ENCODE assay signal across 17 mouse cellular contexts in genomic region chr4:150375448-150375935, GRCm38 (mm10).
DNase-seq lines count a peak whose midpoint lies in the region; ATAC-seq lines count a peak whose summit lies in the region.
"Had no signal": no experiment of that assay in that cellular context is flagged by ENCODE, and none has a peak within 500 bp of the region (broad histone marks: within the 10 kb centered on the region; RNA-seq: fewer than 3 reads in every experiment).

No protein-coding gene starts in this region.

- H3K27ac ChIP-seq in hindbrain, embryonic 12.5 days = peak overlapping the region; percentile 96; the same call in 1 of the 2 replicates
- no peak overlapping the region for H3K27ac ChIP-seq in hindbrain, embryonic 16.5 days (ENCODE audit: low read depth, low read length)
- peak overlapping the region; percentile 18; the same call in 1 of the 2 replicates for H3K27ac ChIP-seq in liver, embryonic 13.5 days
- no peak overlapping the region for H3K27ac ChIP-seq in liver, embryonic 11.5 days (ENCODE audit: low read depth, low read length)
- peak overlapping the region; percentile 94; the same call in 1 of the 2 replicates for H3K27ac ChIP-seq in hindbrain, embryonic 14.5 days
- H3K27ac ChIP-seq in limb, embryonic 10.5 days = peak overlapping the region; percentile 44; the same call in 1 of the 2 replicates
- H3K27ac ChIP-seq: intestine, embryonic 15.5 days had no signal

- no peak overlapping the region for H3K4me3 ChIP-seq in hindbrain, embryonic 12.5 days
- no peak overlapping the region for H3K4me3 ChIP-seq in hindbrain, embryonic 16.5 days (ENCODE audit: low read length)
- H3K4me3 ChIP-seq in liver, embryonic 13.5 days (replicated peaks) = no peak overlapping the region
- no peak overlapping the region for H3K4me3 ChIP-seq in liver, embryonic 11.5 days (ENCODE audit: low read depth, low read length)
- no peak overlapping the region for H3K4me3 ChIP-seq in hindbrain, embryonic 14.5 days (replicated peaks; ENCODE audit: low read length)
- H3K4me3 ChIP-seq in limb, embryonic 10.5 days = no peak overlapping the region
- H3K4me3 ChIP-seq: heart, embryonic 15.5 days; intestine, embryonic 15.5 days had no signal

- no peak for ATAC-seq in hindbrain, embryonic 12.5 days (ENCODE audit: low FRiP score)
- no peak for ATAC-seq in hindbrain, embryonic 16.5 days
- no peak for ATAC-seq in liver, embryonic 13.5 days (ENCODE audit: low read depth)
- no peak for ATAC-seq in liver, embryonic 11.5 days (replicated peaks; ENCODE audit: low FRiP score)
- ATAC-seq in hindbrain, embryonic 14.5 days (ENCODE audit: low FRiP score) = no peak
- ATAC-seq: CD4-positive, CD25-positive, alpha-beta regulatory T cell, adult 4 months; intestine, embryonic 15.5 days had no signal

- peak overlapping the region; percentile 80; the same call in 1 of the 2 replicates for H3K4me2 ChIP-seq in hindbrain, embryonic 12.5 days (replicated peaks)
- H3K4me2 ChIP-seq in hindbrain, embryonic 16.5 days (ENCODE audit: low read length) = no peak overlapping the region
- no peak overlapping the region for H3K4me2 ChIP-seq in liver, embryonic 13.5 days
- no peak overlapping the region for H3K4me2 ChIP-seq in liver, embryonic 11.5 days
- no peak overlapping the region for H3K4me2 ChIP-seq in hindbrain, embryonic 14.5 days (replicated peaks)
- H3K4me2 ChIP-seq: heart, embryonic 15.5 days; intestine, embryonic 15.5 days had no signal

- DNase-seq in liver, embryonic 13.5 days = no peak
- DNase-seq in liver, embryonic 11.5 days (ENCODE audit: low spot score) = no peak
- DNase-seq in hindbrain, embryonic 14.5 days (ENCODE audit: low spot score) = no peak
- no peak for DNase-seq in limb, embryonic 10.5 days (ENCODE audit: low spot score)
- no peak for DNase-seq in gastrocnemius, postnatal 25 days
- DNase-seq: embryo, embryonic 11 days; gastrocnemius, postnatal 10 days; layer of hippocampus, postnatal 36 days; left cerebral cortex, postnatal 4 days; liver, postnatal 0 days; lung, postnatal 4 days; right cerebral cortex, postnatal 4 days had no signal

- peaks cover 62% of the 10 kb centered on the region for H3K4me1 ChIP-seq in hindbrain, embryonic 12.5 days
- H3K4me1 ChIP-seq in hindbrain, embryonic 16.5 days (ENCODE audit: control insufficient read depth, insufficient read depth, low read depth, low read length) = peaks cover 45% of the 10 kb centered on the region
- H3K4me1 ChIP-seq in liver, embryonic 13.5 days (replicated peaks) = peaks cover 74% of the 10 kb centered on the region
- peaks cover 64% of the 10 kb centered on the region for H3K4me1 ChIP-seq in liver, embryonic 11.5 days (replicated peaks; ENCODE audit: control insufficient read depth, insufficient read depth, low read length)
- H3K4me1 ChIP-seq in hindbrain, embryonic 14.5 days (replicated peaks; ENCODE audit: control insufficient read depth, insufficient read depth, low read length) = peaks cover 56% of the 10 kb centered on the region
- H3K4me1 ChIP-seq in limb, embryonic 10.5 days = peaks cover 81% of the 10 kb centered on the region

- 89% methylated on average over 1 of the region's 1 CpGs for WGBS in hindbrain, embryonic 12.5 days
- WGBS in hindbrain, embryonic 16.5 days = 55% methylated on average over 1 of the region's 1 CpGs
- WGBS in liver, embryonic 13.5 days (ENCODE audit: insufficient replicate concordance) = 87% methylated on average over 1 of the region's 1 CpGs
- WGBS in liver, embryonic 11.5 days = 82% methylated on average over 1 of the region's 1 CpGs
- WGBS in hindbrain, embryonic 14.5 days = 65% methylated on average over 1 of the region's 1 CpGs
- 88% methylated on average over 1 of the region's 1 CpGs for WGBS in limb, embryonic 10.5 days

- H3K9ac ChIP-seq in hindbrain, embryonic 12.5 days = no peak overlapping the region
- H3K9ac ChIP-seq in hindbrain, embryonic 16.5 days (ENCODE audit: low read depth, low read length) = no peak overlapping the region
- H3K9ac ChIP-seq in liver, embryonic 13.5 days = no peak overlapping the region
- H3K9ac ChIP-seq in liver, embryonic 11.5 days (ENCODE audit: low read depth, low read length) = no peak overlapping the region
- H3K9ac ChIP-seq in hindbrain, embryonic 14.5 days = 0 out of 2 replicates have a peak overlapping the region, but pooled peaks have one; percentile 86
- H3K9ac ChIP-seq: heart, embryonic 15.5 days; intestine, embryonic 15.5 days; liver, postnatal 0 days had no signal

- no peaks in the 10 kb centered on the region for H3K36me3 ChIP-seq in hindbrain, embryonic 12.5 days
- H3K36me3 ChIP-seq in hindbrain, embryonic 16.5 days (ENCODE audit: control insufficient read depth, insufficient read depth, low read length) = no peaks in the 10 kb centered on the region
- H3K36me3 ChIP-seq in liver, embryonic 13.5 days = no peaks in the 10 kb centered on the region
- H3K36me3 ChIP-seq in liver, embryonic 11.5 days (ENCODE audit: control insufficient read depth, insufficient read depth, low read length) = no peaks in the 10 kb centered on the region
- no peaks in the 10 kb centered on the region for H3K36me3 ChIP-seq in hindbrain, embryonic 14.5 days (replicated peaks; ENCODE audit: control insufficient read depth, insufficient read depth)
- no peaks in the 10 kb centered on the region for H3K36me3 ChIP-seq in limb, embryonic 10.5 days
- H3K36me3 ChIP-seq: heart, embryonic 15.5 days; intestine, embryonic 15.5 days had no signal

- H3K27me3 ChIP-seq in hindbrain, embryonic 12.5 days = no peaks in the 10 kb centered on the region
- H3K27me3 ChIP-seq in hindbrain, embryonic 16.5 days (replicated peaks; ENCODE audit: control insufficient read depth, insufficient read depth, low read length) = no peaks in the 10 kb centered on the region
- no peaks in the 10 kb centered on the region for H3K27me3 ChIP-seq in liver, embryonic 13.5 days
- H3K27me3 ChIP-seq in liver, embryonic 11.5 days (replicated peaks; ENCODE audit: control insufficient read depth, insufficient read depth, low read length) = no peaks in the 10 kb centered on the region
- H3K27me3 ChIP-seq in hindbrain, embryonic 14.5 days (ENCODE audit: control insufficient read depth, insufficient read depth, low read length) = no peaks in the 10 kb centered on the region
- H3K27me3 ChIP-seq in limb, embryonic 10.5 days (ENCODE audit: low read depth, poor library complexity, severe bottlenecking) = no peaks in the 10 kb centered on the region
- H3K27me3 ChIP-seq: heart, embryonic 15.5 days; intestine, embryonic 15.5 days had no signal

- no peaks in the 10 kb centered on the region for H3K9me3 ChIP-seq in hindbrain, embryonic 12.5 days (replicated peaks)
- H3K9me3 ChIP-seq in hindbrain, embryonic 16.5 days (ENCODE audit: control insufficient read depth, low read length) = no peaks in the 10 kb centered on the region
- no peaks in the 10 kb centered on the region for H3K9me3 ChIP-seq in liver, embryonic 13.5 days (replicated peaks)
- no peaks in the 10 kb centered on the region for H3K9me3 ChIP-seq in liver, embryonic 11.5 days (ENCODE audit: control insufficient read depth, low read length)
- H3K9me3 ChIP-seq in hindbrain, embryonic 14.5 days (ENCODE audit: control insufficient read depth, low read length) = no peaks in the 10 kb centered on the region
- no peaks in the 10 kb centered on the region for H3K9me3 ChIP-seq in limb, embryonic 10.5 days (replicated peaks)
- H3K9me3 ChIP-seq: heart, embryonic 15.5 days; intestine, embryonic 15.5 days had no signal

Comparison
In these comparisons a context has a peak if more than half of its experiments do, and no peak if none do; other contexts are left out.
1. H3K27ac ChIP-seq: peak in hindbrain, embryonic 12.5 days (single experiment), liver, embryonic 13.5 days (single experiment), hindbrain, embryonic 14.5 days (single experiment) and limb, embryonic 10.5 days (single experiment); none in hindbrain, embryonic 16.5 days (single experiment) and liver, embryonic 11.5 days (single experiment).